Mouse (Mus musculus): ENCODE measurements around the gene Rnf169. TPM values are rescaled to one million over a fixed set of nuclear protein-coding genes. Genes with fewer than 3 reads are reported as not detected.

Gene Rnf169
- polyA plus RNA-seq, 1 experiment from 2014 or later: 4.7 TPM

DNA sequence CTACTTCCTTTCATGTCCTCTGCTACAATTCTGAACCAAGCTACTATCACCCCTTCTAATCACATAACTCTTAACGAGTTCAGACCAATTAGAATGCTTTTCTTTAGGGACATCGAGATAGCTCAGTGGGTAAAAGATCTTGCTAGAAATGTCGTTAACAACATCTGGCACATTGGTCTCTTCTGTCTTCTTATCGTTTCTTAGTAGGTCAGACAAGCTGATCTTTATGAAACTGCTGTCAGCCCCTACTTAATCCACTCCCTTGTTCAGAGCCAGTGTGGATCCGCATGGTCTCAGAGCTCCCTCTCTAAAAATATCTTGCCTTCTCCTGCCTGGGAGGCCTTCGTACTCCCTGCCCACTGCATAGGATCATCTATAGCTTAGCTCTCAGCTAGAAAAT, 106.3 kb downstream of the Rnf169 start:
- DNase-seq (ENCODE audit: low spot score): no peak

More for the DNA sequence above, 106.3 kb downstream of the Rnf169 start:
- Histone ChIP-seq H3K4me3 (no peak overlapping the region), H3K4me1 (replicated peaks) (no peaks in the 10 kb centered on the region; the same call in 1 of the 2 replicates), H3K36me3 (no peaks in the 10 kb centered on the region), H3K27me3 (ENCODE audit: insufficient read depth, poor library complexity, severe bottlenecking) (no peaks in the 10 kb centered on the region), H3K9me3 (no peaks in the 10 kb centered on the region), H3K27ac (no peak overlapping the region)
- 82% methylated on average over 6 of the region's 6 CpGs for WGBS

Other genes with a start within 250 kb of the Rnf169 start
- gene Olfr521, start 216.9 kb downstream of the Rnf169 start, polyA plus RNA-seq (2016; fragmentation: Nextera tagmentation; extraction: Ambion mirVana): not detected in 2 replicates
- 1.9 and 2.1 TPM in 2 replicates for gene Neu3, start 152.0 kb downstream of the Rnf169 start, polyA plus RNA-seq (2016; fragmentation: Nextera tagmentation; extraction: Ambion mirVana)
- gene Xrra1, start 121.3 kb downstream of the Rnf169 start, polyA plus RNA-seq (2016; fragmentation: Nextera tagmentation; extraction: Ambion mirVana): 0.46 and 0.68 TPM in 2 replicates
- 352 and 393 TPM in 2 replicates for gene Spcs2, start 117.0 kb downstream of the Rnf169 start, polyA plus RNA-seq (2016; fragmentation: Nextera tagmentation; extraction: Ambion mirVana)
- gene Chrdl2, start 25.7 kb upstream of the Rnf169 start, polyA plus RNA-seq (2016; fragmentation: Nextera tagmentation; extraction: Ambion mirVana): 0.37 and 0.56 TPM in 2 replicates
- 70.7 and 107 TPM in 2 replicates for gene Pold3, start 141.1 kb upstream of the Rnf169 start, polyA plus RNA-seq (2016; fragmentation: Nextera tagmentation; extraction: Ambion mirVana)
- 25.3 and 26.9 TPM in 2 replicates for gene Lipt2, start 178.8 kb upstream of the Rnf169 start, polyA plus RNA-seq (2016; fragmentation: Nextera tagmentation; extraction: Ambion mirVana)
- 5.3 and 7.1 TPM in 2 replicates for gene Kcne3, start 196.1 kb upstream of the Rnf169 start, polyA plus RNA-seq (2016; fragmentation: Nextera tagmentation; extraction: Ambion mirVana)
- 4.9 and 5.1 TPM in 2 replicates for gene Pgm2l1, start 246.9 kb upstream of the Rnf169 start, polyA plus RNA-seq (2016; fragmentation: Nextera tagmentation; extraction: Ambion mirVana)

All from hindbrain, embryonic 10.5 days (tissue).